Mouse (Mus musculus): ENCODE results near the gene Ccdc137. TPM values are rescaled to one million over a fixed set of nuclear protein-coding genes. Genes with fewer than 3 reads are reported as not detected.

The Ccdc137 gene
- polyA plus RNA-seq, 1 experiment from 2014 or later: 51.5 TPM

DNA sequence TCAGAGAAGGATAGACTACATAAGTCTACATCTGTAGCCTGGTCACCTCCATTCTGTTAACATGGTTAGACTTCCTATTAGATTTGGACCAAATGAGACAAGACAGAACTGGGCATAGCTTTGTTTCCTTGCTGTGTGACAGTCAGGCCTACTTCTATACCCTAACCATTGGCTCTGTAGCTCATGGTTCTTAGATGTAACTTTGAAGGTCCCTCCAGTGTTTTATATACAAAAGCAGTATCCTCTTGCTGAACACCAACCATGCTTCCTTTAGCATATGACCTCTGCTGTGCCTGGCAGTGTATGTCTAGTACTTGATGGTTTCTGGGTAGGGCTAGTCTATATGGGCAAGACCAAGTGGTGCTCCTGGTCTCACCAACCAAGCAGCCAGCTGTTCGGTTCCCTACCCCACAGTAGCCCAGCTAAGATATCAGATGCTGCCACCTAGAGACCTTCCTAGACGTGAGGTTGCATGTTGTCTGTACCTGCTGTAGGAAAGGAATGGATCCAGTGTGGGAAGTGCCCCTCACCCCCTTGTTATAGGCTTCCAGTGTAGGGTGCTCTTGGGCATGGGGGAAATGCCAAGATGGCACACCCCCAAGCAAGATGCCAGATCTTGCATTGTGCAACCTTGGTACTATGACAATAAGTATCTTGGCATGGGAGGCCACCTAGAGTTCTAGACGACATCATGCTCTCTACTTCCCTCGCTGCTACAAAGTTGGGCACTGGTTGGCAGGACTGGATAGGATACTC lies 32.6 kb downstream of the Ccdc137 start:
- DNase-seq (ENCODE audit: low spot score): no peak
- H3K4me1 ChIP-seq (replicated peaks; ENCODE audit: control insufficient read depth, insufficient read depth, low read length): peaks cover 49% of the 10 kb centered on the region
- WGBS: 34% methylated on average over 4 of the region's 4 CpGs
- H3K4me3 ChIP-seq (ENCODE audit: low read depth, low read length): no peak overlapping the region; the same call in 1 of the 2 replicates
- H3K4me2 ChIP-seq: peak overlapping the region; percentile 94
- no peaks in the 10 kb centered on the region for H3K27me3 ChIP-seq (replicated peaks; ENCODE audit: control insufficient read depth, insufficient read depth, low read length)
- H3K9ac ChIP-seq (ENCODE audit: low read depth, low read length): peak overlapping the region; percentile 95; the same call in 1 of the 2 replicates
- no peak for ATAC-seq (replicated peaks; ENCODE audit: low FRiP score)
- H3K27ac ChIP-seq (ENCODE audit: low read depth, low read length): peak overlapping the region; percentile 86
- H3K36me3 ChIP-seq (ENCODE audit: control insufficient read depth, insufficient read depth, low read length): peaks cover 41% of the 10 kb centered on the region
- no peaks in the 10 kb centered on the region for H3K9me3 ChIP-seq (ENCODE audit: control insufficient read depth, low read length)

DNA sequence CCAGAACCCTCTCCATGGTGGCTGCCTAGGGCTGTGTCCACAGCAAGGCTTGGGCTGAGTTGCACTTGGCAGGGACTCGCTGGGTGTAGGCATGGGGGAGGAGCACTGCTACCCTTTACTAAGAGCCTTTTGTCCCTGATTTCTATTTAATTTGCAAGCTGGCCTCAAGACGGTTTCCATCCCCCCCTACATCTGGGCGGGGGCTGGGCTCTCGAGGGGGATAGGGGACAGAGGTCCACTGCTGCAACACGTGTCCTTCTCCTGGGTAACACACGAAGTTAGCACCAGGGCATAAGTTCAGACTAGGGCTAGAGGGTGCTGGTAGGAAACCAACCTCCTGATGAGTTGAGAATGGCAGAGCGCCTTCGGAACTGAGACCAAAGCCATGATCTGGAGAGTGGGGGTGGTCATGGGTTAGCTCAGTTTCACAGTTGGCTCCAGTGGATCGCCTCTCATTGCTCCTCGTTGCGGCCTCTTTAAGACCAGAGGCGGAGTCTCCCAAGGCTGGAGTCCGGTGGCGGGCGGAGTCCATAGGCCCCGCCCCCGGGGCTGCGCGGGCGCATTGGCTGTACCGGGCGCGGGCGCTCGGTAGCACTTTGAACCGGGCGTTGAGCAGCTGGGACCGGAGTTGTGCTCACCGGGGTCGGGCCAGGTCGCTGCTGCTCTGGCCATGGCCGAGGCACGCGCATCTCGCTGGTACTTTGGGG lies 33.6 kb downstream of the Ccdc137 start, which contains the start of gene Slc25a10:
Gene Slc25a10, plus strand, starts transcription at position 524 of the 707 bp plus-strand sequence.
- Histone ChIP-seq H3K4me3 (ENCODE audit: low read depth, low read length) (peak within 1 kb of the TSS; percentile 92), H3K4me1 (replicated peaks; ENCODE audit: control insufficient read depth, insufficient read depth, low read length) (peaks cover 42% of the 10 kb centered on the region), H3K9me3 (ENCODE audit: control insufficient read depth, low read length) (no peaks in the 10 kb centered on the region), H3K27ac (ENCODE audit: low read depth, low read length) (peak within 1 kb of the TSS; percentile 86), H3K36me3 (ENCODE audit: control insufficient read depth, insufficient read depth, low read length) (peaks cover 36% of the 10 kb centered on the region), H3K4me2 (peak within 1 kb of the TSS; percentile 94), H3K9ac (ENCODE audit: low read depth, low read length) (peak within 1 kb of the TSS; percentile 95), H3K27me3 (replicated peaks; ENCODE audit: control insufficient read depth, insufficient read depth, low read length) (no peaks in the 10 kb centered on the region)
- ATAC-seq (replicated peaks; ENCODE audit: low FRiP score): peak; percentile 84
- DNase-seq (ENCODE audit: low spot score): peak; percentile 88
- WGBS: under 1% methylated on average over 35 of the region's 35 CpGs

DNA sequence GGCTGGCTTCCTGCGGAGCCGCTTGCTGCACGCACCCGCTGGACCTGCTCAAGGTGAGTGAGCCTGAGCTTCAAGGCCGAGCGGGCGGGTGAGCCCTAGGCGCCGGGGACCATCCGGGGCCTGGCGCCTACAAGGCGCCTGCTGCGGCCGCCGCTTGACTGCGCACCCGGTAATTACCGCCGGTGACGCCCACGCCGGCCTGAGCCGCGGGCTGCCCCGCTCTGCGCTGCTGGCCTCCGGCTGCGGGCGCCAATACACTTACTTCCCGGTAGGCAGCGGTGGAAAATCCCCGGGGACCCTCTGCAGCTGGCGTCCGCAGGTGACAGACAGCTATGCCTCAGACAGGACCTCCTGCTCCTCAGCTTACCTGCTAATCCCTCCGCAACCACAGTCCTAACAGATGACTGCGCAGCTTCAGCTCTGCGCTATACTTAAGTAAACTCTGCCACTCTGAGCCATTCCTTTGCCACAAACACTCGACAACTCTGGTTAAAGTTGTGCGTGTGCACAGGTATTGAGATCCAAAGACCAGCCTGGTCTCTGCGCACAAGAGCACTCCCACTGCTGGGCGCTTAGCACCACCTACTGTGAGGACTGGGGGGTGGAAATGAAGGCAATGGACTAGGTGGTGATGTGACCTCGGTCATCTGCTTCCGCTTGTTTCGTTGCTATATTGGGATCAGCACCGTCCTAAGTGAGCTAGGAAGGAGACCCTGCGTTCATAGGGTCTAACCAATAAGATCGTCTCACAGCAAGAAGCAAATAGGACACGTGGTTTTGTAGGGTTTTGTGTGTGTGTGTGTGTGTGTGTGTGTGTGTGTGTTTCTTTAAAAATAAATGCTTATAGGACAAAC lies 34.3 kb downstream of the Ccdc137 start:
- Histone ChIP-seq H3K4me2 (peak overlapping the region; percentile 94), H3K4me1 (replicated peaks; ENCODE audit: control insufficient read depth, insufficient read depth, low read length) (peaks cover 35% of the 10 kb centered on the region), H3K9ac (ENCODE audit: low read depth, low read length) (peak overlapping the region; percentile 95), H3K4me3 (ENCODE audit: low read depth, low read length) (peak overlapping the region; percentile 92), H3K27ac (ENCODE audit: low read depth, low read length) (peak overlapping the region; percentile 86), H3K36me3 (ENCODE audit: control insufficient read depth, insufficient read depth, low read length) (peaks cover 34% of the 10 kb centered on the region), H3K27me3 (replicated peaks; ENCODE audit: control insufficient read depth, insufficient read depth, low read length) (no peaks in the 10 kb centered on the region), H3K9me3 (ENCODE audit: control insufficient read depth, low read length) (no peaks in the 10 kb centered on the region)
- under 1% methylated on average over 48 of the region's 48 CpGs for WGBS
- DNase-seq (ENCODE audit: low spot score) (peak; percentile 54), ATAC-seq (replicated peaks; ENCODE audit: low FRiP score) (peak; percentile 53)

DNA sequence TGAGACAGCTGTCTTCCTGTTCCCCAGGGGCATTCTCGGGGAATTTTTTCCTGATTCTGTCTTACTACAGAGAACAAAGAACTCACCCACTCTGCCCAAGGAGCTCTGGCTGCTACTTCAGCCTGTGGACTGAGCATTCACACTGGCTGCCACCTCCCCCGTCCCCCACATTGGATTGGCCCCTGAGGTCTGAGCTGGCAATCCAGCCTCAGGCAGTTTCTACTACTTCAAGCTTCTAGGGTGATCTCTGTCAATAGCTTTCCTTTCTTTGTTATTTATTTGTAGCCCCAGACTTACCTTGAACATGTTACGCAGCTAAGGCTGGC lies 34.9 kb downstream of the Ccdc137 start:
- WGBS: 34% methylated on average over 3 of the region's 3 CpGs
- Histone ChIP-seq H3K36me3 (ENCODE audit: control insufficient read depth, insufficient read depth, low read length) (peaks cover 33% of the 10 kb centered on the region), H3K9me3 (ENCODE audit: control insufficient read depth, low read length) (no peaks in the 10 kb centered on the region), H3K27ac (ENCODE audit: low read depth, low read length) (peak overlapping the region; percentile 75), H3K4me1 (replicated peaks; ENCODE audit: control insufficient read depth, insufficient read depth, low read length) (peaks cover 33% of the 10 kb centered on the region), H3K4me3 (ENCODE audit: low read depth, low read length) (peak overlapping the region; percentile 92), H3K9ac (ENCODE audit: low read depth, low read length) (peak overlapping the region; percentile 95), H3K27me3 (replicated peaks; ENCODE audit: control insufficient read depth, insufficient read depth, low read length) (no peaks in the 10 kb centered on the region), H3K4me2 (peak overlapping the region; percentile 94)
- DNase-seq (ENCODE audit: low spot score): no peak
- no peak for ATAC-seq (replicated peaks; ENCODE audit: low FRiP score)

DNA sequence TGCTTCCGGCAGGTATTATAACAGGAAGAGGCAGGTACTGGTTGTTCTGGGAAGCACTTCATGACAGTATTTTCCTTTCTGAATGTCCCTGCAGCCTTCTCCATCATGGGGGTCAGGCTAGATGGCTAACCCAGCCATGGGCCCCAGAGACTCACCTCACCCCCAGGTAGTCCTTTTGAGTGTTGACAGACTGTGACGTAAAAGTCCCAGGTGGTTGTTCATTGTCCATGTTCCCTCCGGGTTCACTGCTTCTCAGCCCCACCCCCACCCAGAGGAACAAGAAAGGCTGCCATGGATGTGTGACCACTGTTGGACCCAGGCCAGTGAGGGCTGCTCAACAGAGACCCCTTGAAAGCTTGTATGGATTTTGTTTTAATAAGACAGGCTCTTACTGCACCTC lies 35.4 kb downstream of the Ccdc137 start:
- ATAC-seq (replicated peaks; ENCODE audit: low FRiP score) (no peak), DNase-seq (ENCODE audit: low spot score) (no peak)
- Histone ChIP-seq H3K4me1 (replicated peaks; ENCODE audit: control insufficient read depth, insufficient read depth, low read length) (peaks cover 33% of the 10 kb centered on the region), H3K4me3 (ENCODE audit: low read depth, low read length) (peak overlapping the region; percentile 92), H3K27me3 (replicated peaks; ENCODE audit: control insufficient read depth, insufficient read depth, low read length) (no peaks in the 10 kb centered on the region), H3K9ac (ENCODE audit: low read depth, low read length) (peak overlapping the region; percentile 95), H3K4me2 (peak overlapping the region; percentile 94), H3K36me3 (ENCODE audit: control insufficient read depth, insufficient read depth, low read length) (peaks cover 33% of the 10 kb centered on the region), H3K27ac (ENCODE audit: low read depth, low read length) (no peak overlapping the region), H3K9me3 (ENCODE audit: control insufficient read depth, low read length) (no peaks in the 10 kb centered on the region)
- 69% methylated on average over 3 of the region's 3 CpGs for WGBS

DNA sequence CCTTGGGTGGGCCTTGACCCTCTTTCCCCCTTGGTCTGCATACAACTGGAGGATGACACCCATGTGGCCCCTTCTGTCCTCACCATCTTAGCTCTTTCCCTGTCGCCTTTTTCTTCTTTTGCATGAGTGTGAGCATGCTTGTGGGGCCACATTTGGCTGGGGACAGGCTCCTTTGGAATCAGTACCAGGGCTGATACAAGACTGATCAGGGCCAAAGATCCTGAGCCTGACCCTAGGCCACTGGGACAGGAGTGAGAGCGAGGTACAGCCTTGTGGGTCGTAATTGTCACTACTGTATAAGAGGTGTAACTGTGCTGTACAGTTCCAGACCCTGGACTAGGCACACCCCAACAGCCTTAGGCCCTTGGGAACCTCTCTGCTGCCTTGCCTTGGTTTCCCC lies 36.0 kb downstream of the Ccdc137 start:
- H3K4me3 ChIP-seq (ENCODE audit: low read depth, low read length): no peak overlapping the region
- peaks cover 35% of the 10 kb centered on the region for H3K36me3 ChIP-seq (ENCODE audit: control insufficient read depth, insufficient read depth, low read length)
- no peaks in the 10 kb centered on the region for H3K27me3 ChIP-seq (replicated peaks; ENCODE audit: control insufficient read depth, insufficient read depth, low read length)
- DNase-seq (ENCODE audit: low spot score) (no peak), ATAC-seq (replicated peaks; ENCODE audit: low FRiP score) (no peak)
- peaks cover 33% of the 10 kb centered on the region for H3K4me1 ChIP-seq (replicated peaks; ENCODE audit: control insufficient read depth, insufficient read depth, low read length)
- 78% methylated on average over 3 of the region's 3 CpGs for WGBS
- H3K9me3 ChIP-seq (ENCODE audit: control insufficient read depth, low read length): no peaks in the 10 kb centered on the region
- H3K9ac ChIP-seq (ENCODE audit: low read depth, low read length): no peak overlapping the region
- no peak overlapping the region for H3K4me2 ChIP-seq
- no peak overlapping the region for H3K27ac ChIP-seq (ENCODE audit: low read depth, low read length)

DNA sequence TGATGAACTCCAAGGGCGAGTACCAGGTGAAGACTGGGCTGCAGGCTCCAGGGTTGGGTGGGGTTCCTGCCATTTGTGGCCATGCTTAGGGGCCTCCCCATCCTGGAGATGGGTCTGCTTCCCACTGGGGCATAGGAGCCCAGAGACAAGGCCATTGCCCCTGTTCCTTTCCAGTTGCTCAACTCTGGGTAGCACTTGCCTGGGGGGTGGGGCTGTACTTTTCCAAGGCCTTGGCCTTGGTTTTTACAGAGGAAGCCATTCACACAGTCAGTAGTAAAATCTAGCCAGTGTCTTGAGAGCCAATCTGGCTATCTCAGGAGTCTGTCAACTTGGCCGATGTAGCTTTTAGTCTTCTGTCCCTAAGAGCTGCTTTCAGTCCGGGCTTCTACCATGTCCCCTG lies 39.5 kb downstream of the Ccdc137 start:
- no peaks in the 10 kb centered on the region for H3K9me3 ChIP-seq (ENCODE audit: control insufficient read depth, low read length)
- H3K4me1 ChIP-seq (replicated peaks; ENCODE audit: control insufficient read depth, insufficient read depth, low read length): peaks cover 15% of the 10 kb centered on the region
- H3K4me2 ChIP-seq: no peak overlapping the region
- no peak for DNase-seq (ENCODE audit: low spot score)
- no peaks in the 10 kb centered on the region for H3K27me3 ChIP-seq (replicated peaks; ENCODE audit: control insufficient read depth, insufficient read depth, low read length)
- H3K4me3 ChIP-seq (ENCODE audit: low read depth, low read length): no peak overlapping the region
- H3K9ac ChIP-seq (ENCODE audit: low read depth, low read length): no peak overlapping the region
- H3K36me3 ChIP-seq (ENCODE audit: control insufficient read depth, insufficient read depth, low read length): peaks cover 33% of the 10 kb centered on the region
- ATAC-seq (replicated peaks; ENCODE audit: low FRiP score): no peak
- no peak overlapping the region for H3K27ac ChIP-seq (ENCODE audit: low read depth, low read length)
- WGBS: 92% methylated on average over 3 of the region's 3 CpGs

DNA sequence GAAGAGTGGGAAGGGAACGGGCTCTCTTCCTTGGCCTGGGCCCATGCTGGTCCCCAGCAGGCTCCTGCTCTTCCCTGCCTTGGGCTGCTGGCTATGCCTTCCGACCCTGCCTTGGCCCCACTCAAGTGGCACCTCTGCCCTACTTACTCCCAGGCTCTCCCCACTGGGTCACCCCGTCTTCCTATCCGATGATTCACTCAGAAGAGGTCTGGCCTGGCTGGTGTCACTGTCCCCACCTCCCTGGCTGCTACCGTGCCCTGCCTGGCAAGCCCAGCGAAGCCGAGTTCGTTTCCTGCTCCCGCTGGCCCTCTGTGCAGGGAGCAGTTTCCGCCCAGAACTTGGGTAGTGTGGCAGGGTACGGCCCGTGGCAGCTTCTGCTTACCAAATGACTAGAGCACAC lies 40.3 kb downstream of the Ccdc137 start:
- ATAC-seq (replicated peaks; ENCODE audit: low FRiP score): no peak
- DNase-seq (ENCODE audit: low spot score): no peak
- H3K4me1 ChIP-seq (replicated peaks; ENCODE audit: control insufficient read depth, insufficient read depth, low read length): peaks cover 10% of the 10 kb centered on the region
- no peak overlapping the region for H3K27ac ChIP-seq (ENCODE audit: low read depth, low read length)
- H3K9me3 ChIP-seq (ENCODE audit: control insufficient read depth, low read length): no peaks in the 10 kb centered on the region
- H3K9ac ChIP-seq (ENCODE audit: low read depth, low read length): no peak overlapping the region
- H3K36me3 ChIP-seq (ENCODE audit: control insufficient read depth, insufficient read depth, low read length): peaks cover 33% of the 10 kb centered on the region
- H3K27me3 ChIP-seq (replicated peaks; ENCODE audit: control insufficient read depth, insufficient read depth, low read length): no peaks in the 10 kb centered on the region
- H3K4me2 ChIP-seq: no peak overlapping the region
- no peak overlapping the region for H3K4me3 ChIP-seq (ENCODE audit: low read depth, low read length)
- WGBS: 92% methylated on average over 12 of the region's 12 CpGs
